In the genomic region with DNA sequence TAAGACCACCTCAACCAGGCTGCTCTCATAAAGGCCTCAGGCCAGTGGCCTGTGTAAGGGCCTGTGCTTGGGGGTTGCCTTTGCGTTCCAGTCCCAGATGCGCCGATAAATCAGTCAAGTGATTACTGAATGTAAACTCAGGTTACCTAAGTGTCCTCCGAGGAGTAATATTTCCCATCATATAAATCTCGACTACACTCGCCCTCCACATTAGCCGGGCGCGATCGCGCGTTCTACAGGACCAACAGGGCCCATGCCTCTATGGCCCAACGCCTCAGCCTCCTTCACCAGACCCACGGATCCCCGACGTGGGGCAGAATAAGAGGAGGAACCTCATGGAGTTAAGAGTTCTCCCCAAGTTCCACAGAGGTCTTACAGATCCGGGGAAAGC, we compare ENCODE assay signal across 10 mouse cellular contexts. TPM values are rescaled to one million over a fixed set of nuclear protein-coding genes. Genes with fewer than 3 reads are reported as not detected.
DNase-seq lines count a peak whose midpoint lies in the region; ATAC-seq lines count a peak whose summit lies in the region.
"Had no signal": no experiment of that assay in that cellular context is flagged by ENCODE, and none has a peak within 500 bp of the region (broad histone marks: within the 10 kb centered on the region; RNA-seq: fewer than 3 reads in every experiment).

No protein-coding gene starts in this region.

- no peaks in the 10 kb centered on the region for H3K9me3 ChIP-seq in intestine, embryonic 14.5 days (ENCODE audit: control insufficient read depth, low read length)
- H3K9me3 ChIP-seq in intestine, embryonic 16.5 days (ENCODE audit: control insufficient read depth, low read length): no peaks in the 10 kb centered on the region
- no peaks in the 10 kb centered on the region for H3K9me3 ChIP-seq in embryonic facial prominence, embryonic 12.5 days
- H3K9me3 ChIP-seq in limb, embryonic 10.5 days (replicated peaks): no peaks in the 10 kb centered on the region
- H3K9me3 ChIP-seq in neural tube, embryonic 15.5 days (replicated peaks): no peaks in the 10 kb centered on the region

- peaks cover 82% of the 10 kb centered on the region for H3K27me3 ChIP-seq in intestine, embryonic 14.5 days (replicated peaks; ENCODE audit: control insufficient read depth, insufficient read depth, low read length)
- peaks cover 70% of the 10 kb centered on the region for H3K27me3 ChIP-seq in intestine, embryonic 16.5 days (replicated peaks; ENCODE audit: control insufficient read depth, insufficient read depth, low read length)
- peaks cover 71% of the 10 kb centered on the region for H3K27me3 ChIP-seq in embryonic facial prominence, embryonic 12.5 days
- peaks cover 54% of the 10 kb centered on the region for H3K27me3 ChIP-seq in limb, embryonic 10.5 days (ENCODE audit: low read depth, poor library complexity, severe bottlenecking)
- H3K27me3 ChIP-seq in neural tube, embryonic 15.5 days (replicated peaks): peaks cover 69% of the 10 kb centered on the region

- H3K4me2 ChIP-seq in intestine, embryonic 14.5 days (ENCODE audit: low read length): no peak overlapping the region
- no peak overlapping the region for H3K4me2 ChIP-seq in intestine, embryonic 16.5 days (ENCODE audit: low read depth, low read length)
- H3K4me2 ChIP-seq in embryonic facial prominence, embryonic 12.5 days (replicated peaks): peak overlapping the region; percentile 77
- peak overlapping the region; percentile 81 for H3K4me2 ChIP-seq in neural tube, embryonic 15.5 days

- no peak for ATAC-seq in intestine, embryonic 14.5 days (replicated peaks; ENCODE audit: low FRiP score, low TSS enrichment, low read depth)
- ATAC-seq in intestine, embryonic 16.5 days: no peak
- ATAC-seq in embryonic facial prominence, embryonic 12.5 days (ENCODE audit: insufficient number of reproducible peaks, insufficient read depth, low FRiP score, low TSS enrichment): no peak
- ATAC-seq in neural tube, embryonic 15.5 days (ENCODE audit: low FRiP score): no peak
- ATAC-seq in monocyte, adult 5-6 weeks (replicated peaks; ENCODE audit: insufficient number of reproducible peaks, low FRiP score, low TSS enrichment, poor library complexity, severe bottlenecking): no peak
- ATAC-seq in megakaryocyte, adult 5-6 weeks (ENCODE audit: poor library complexity, severe bottlenecking): no peak

- no peak overlapping the region for H3K9ac ChIP-seq in intestine, embryonic 14.5 days (ENCODE audit: low read length)
- H3K9ac ChIP-seq in intestine, embryonic 16.5 days (ENCODE audit: low read depth, low read length): no peak overlapping the region
- peak overlapping the region; percentile 2; the same call in 1 of the 2 replicates for H3K9ac ChIP-seq in embryonic facial prominence, embryonic 12.5 days
- no peak overlapping the region for H3K9ac ChIP-seq in neural tube, embryonic 15.5 days (replicated peaks)

- peaks cover 11% of the 10 kb centered on the region; the same call in 1 of the 2 replicates for H3K4me1 ChIP-seq in intestine, embryonic 14.5 days (replicated peaks; ENCODE audit: control insufficient read depth, insufficient read depth, low read length)
- peaks cover 17% of the 10 kb centered on the region for H3K4me1 ChIP-seq in intestine, embryonic 16.5 days (ENCODE audit: control insufficient read depth, insufficient read depth, low read length)
- H3K4me1 ChIP-seq in embryonic facial prominence, embryonic 12.5 days: peaks cover 16% of the 10 kb centered on the region
- H3K4me1 ChIP-seq in limb, embryonic 10.5 days: peaks cover 58% of the 10 kb centered on the region
- peaks cover 23% of the 10 kb centered on the region for H3K4me1 ChIP-seq in neural tube, embryonic 15.5 days

- 8% methylated on average over 17 of the region's 17 CpGs for WGBS in intestine, embryonic 14.5 days
- 16% methylated on average over 17 of the region's 17 CpGs for WGBS in intestine, embryonic 16.5 days
- WGBS in embryonic facial prominence, embryonic 12.5 days: 8% methylated on average over 17 of the region's 17 CpGs
- WGBS in limb, embryonic 10.5 days: 3% methylated on average over 17 of the region's 17 CpGs
- WGBS in neural tube, embryonic 15.5 days: 11% methylated on average over 17 of the region's 17 CpGs

- peak; percentile 69 for DNase-seq in intestine, embryonic 14.5 days (ENCODE audit: low spot score)
- DNase-seq in limb, embryonic 10.5 days (ENCODE audit: low spot score): peak; percentile 60
- no peak for DNase-seq in adrenal gland, postnatal 10 days
- DNase-seq: gastrocnemius, postnatal 14 days; lung, postnatal 10 days had no signal

- H3K27ac ChIP-seq in intestine, embryonic 14.5 days (ENCODE audit: low read depth): no peak overlapping the region
- no peak overlapping the region for H3K27ac ChIP-seq in intestine, embryonic 16.5 days (ENCODE audit: low read length)
- H3K27ac ChIP-seq in embryonic facial prominence, embryonic 12.5 days: peak overlapping the region; percentile 79; the same call in 1 of the 2 replicates
- peak overlapping the region; percentile 98 for H3K27ac ChIP-seq in limb, embryonic 10.5 days
- H3K27ac ChIP-seq in neural tube, embryonic 15.5 days (replicated peaks): peak overlapping the region; percentile 81; the same call in 1 of the 2 replicates

- H3K4me3 ChIP-seq in intestine, embryonic 14.5 days (ENCODE audit: low read depth, low read length): no peak overlapping the region
- H3K4me3 ChIP-seq in intestine, embryonic 16.5 days (ENCODE audit: low read length): no peak overlapping the region
- H3K4me3 ChIP-seq in embryonic facial prominence, embryonic 12.5 days: peak overlapping the region; percentile 45
- peak overlapping the region; percentile 85 for H3K4me3 ChIP-seq in limb, embryonic 10.5 days
- peak overlapping the region; percentile 47 for H3K4me3 ChIP-seq in neural tube, embryonic 15.5 days (replicated peaks)

- H3K36me3 ChIP-seq in intestine, embryonic 14.5 days (ENCODE audit: control insufficient read depth, insufficient read depth, low read length): no peaks in the 10 kb centered on the region
- no peaks in the 10 kb centered on the region for H3K36me3 ChIP-seq in intestine, embryonic 16.5 days (ENCODE audit: control insufficient read depth, insufficient read depth, low read length)
- H3K36me3 ChIP-seq in embryonic facial prominence, embryonic 12.5 days: no peaks in the 10 kb centered on the region
- peaks cover 9% of the 10 kb centered on the region for H3K36me3 ChIP-seq in limb, embryonic 10.5 days
- no peaks in the 10 kb centered on the region for H3K36me3 ChIP-seq in neural tube, embryonic 15.5 days

RNA-seq across cellular contexts. Expression of a gene that starts 2.8 kb away (rescaled TPM):
- not detected in 2 replicates for polyA plus RNA-seq in intestine, embryonic 14.5 days (2014; fragmentation: Nextera tagmentation; extraction: Ambion mirVana)
- polyA plus RNA-seq in intestine, embryonic 16.5 days (2015; fragmentation: Nextera tagmentation; extraction: Ambion mirVana): not detected in 2 replicates
- 4.8 and 5.4 TPM in 2 replicates for polyA plus RNA-seq in embryonic facial prominence, embryonic 12.5 days (2016; fragmentation: Nextera tagmentation; extraction: Ambion mirVana)
- polyA plus RNA-seq in limb, embryonic 10.5 days (2016; fragmentation: Nextera tagmentation; extraction: Ambion mirVana): 13.8 and 14.9 TPM in 2 replicates
- 3.9 and 6.2 TPM in 2 replicates for polyA plus RNA-seq in neural tube, embryonic 15.5 days (2015; fragmentation: Nextera tagmentation; extraction: Ambion mirVana)
- total RNA-seq in monocyte, adult 5-6 weeks (2017): 0.38 TPM in 1 of 3 replicates, not detected in the others
- not detected in 2 replicates for total RNA-seq in megakaryocyte, adult 5-6 weeks (2015)
- not detected in 2 replicates for total RNA-seq in megakaryocyte, adult 5-6 weeks (2017)
- total RNA-seq in adrenal gland, postnatal 10 days (2021): not detected
- total RNA-seq: gastrocnemius, postnatal 14 days had no signal

RNA-seq across cellular contexts. Expression of a gene that starts 11.8 kb away (rescaled TPM):
- not detected in 2 replicates for polyA plus RNA-seq in intestine, embryonic 14.5 days (2014; fragmentation: Nextera tagmentation; extraction: Ambion mirVana)
- not detected in 2 replicates for polyA plus RNA-seq in intestine, embryonic 16.5 days (2015; fragmentation: Nextera tagmentation; extraction: Ambion mirVana)
- 0.38 and 0.47 TPM in 2 replicates for polyA plus RNA-seq in embryonic facial prominence, embryonic 12.5 days (2016; fragmentation: Nextera tagmentation; extraction: Ambion mirVana)
- 0.36 and 0.56 TPM in 2 replicates for polyA plus RNA-seq in limb, embryonic 10.5 days (2016; fragmentation: Nextera tagmentation; extraction: Ambion mirVana)
- polyA plus RNA-seq in neural tube, embryonic 15.5 days (2015; fragmentation: Nextera tagmentation; extraction: Ambion mirVana): 0.14 and 0.60 TPM in 2 replicates
- not detected in 3 replicates for total RNA-seq in monocyte, adult 5-6 weeks (2017)
- total RNA-seq in megakaryocyte, adult 5-6 weeks (2015): not detected in 2 replicates
- not detected in 2 replicates for total RNA-seq in megakaryocyte, adult 5-6 weeks (2017)
- not detected for total RNA-seq in adrenal gland, postnatal 10 days (2021)
- total RNA-seq: gastrocnemius, postnatal 14 days had no signal

RNA-seq across cellular contexts. Expression of a gene that starts 12.6 kb away (rescaled TPM):
- polyA plus RNA-seq in intestine, embryonic 14.5 days (2014; fragmentation: Nextera tagmentation; extraction: Ambion mirVana): not detected in 2 replicates
- not detected in 2 replicates for polyA plus RNA-seq in intestine, embryonic 16.5 days (2015; fragmentation: Nextera tagmentation; extraction: Ambion mirVana)
- 3.7 and 4.9 TPM in 2 replicates for polyA plus RNA-seq in embryonic facial prominence, embryonic 12.5 days (2016; fragmentation: Nextera tagmentation; extraction: Ambion mirVana)
- 5.0 and 5.1 TPM in 2 replicates for polyA plus RNA-seq in limb, embryonic 10.5 days (2016; fragmentation: Nextera tagmentation; extraction: Ambion mirVana)
- polyA plus RNA-seq in neural tube, embryonic 15.5 days (2015; fragmentation: Nextera tagmentation; extraction: Ambion mirVana): 5.1 and 6.8 TPM in 2 replicates
- total RNA-seq in monocyte, adult 5-6 weeks (2017): not detected in 3 replicates
- not detected in 2 replicates for total RNA-seq in megakaryocyte, adult 5-6 weeks (2015)
- not detected in 2 replicates for total RNA-seq in megakaryocyte, adult 5-6 weeks (2017)
- under 1 TPM; 0.15 to 0.21 TPM for total RNA-seq in adrenal gland, postnatal 10 days (2021)
- total RNA-seq: gastrocnemius, postnatal 14 days had no signal

RNA-seq across cellular contexts. Expression of a gene that starts 27.7 kb away (rescaled TPM):
- polyA plus RNA-seq in intestine, embryonic 14.5 days (2014; fragmentation: Nextera tagmentation; extraction: Ambion mirVana): not detected in 2 replicates
- not detected in 2 replicates for polyA plus RNA-seq in intestine, embryonic 16.5 days (2015; fragmentation: Nextera tagmentation; extraction: Ambion mirVana)
- polyA plus RNA-seq in embryonic facial prominence, embryonic 12.5 days (2016; fragmentation: Nextera tagmentation; extraction: Ambion mirVana): not detected in 2 replicates
- polyA plus RNA-seq in limb, embryonic 10.5 days (2016; fragmentation: Nextera tagmentation; extraction: Ambion mirVana): not detected in 2 replicates
- 0.23 and 0.27 TPM in 2 replicates for polyA plus RNA-seq in neural tube, embryonic 15.5 days (2015; fragmentation: Nextera tagmentation; extraction: Ambion mirVana)
- total RNA-seq in monocyte, adult 5-6 weeks (2017): not detected in 3 replicates
- not detected in 2 replicates for total RNA-seq in megakaryocyte, adult 5-6 weeks (2015)
- total RNA-seq in megakaryocyte, adult 5-6 weeks (2017): not detected in 2 replicates
- total RNA-seq in adrenal gland, postnatal 10 days (2021): not detected
- total RNA-seq: gastrocnemius, postnatal 14 days had no signal

Comparison
In these comparisons a context has a peak if more than half of its experiments do, and no peak if none do; other contexts are left out.
1. H3K27ac ChIP-seq: peak in embryonic facial prominence, embryonic 12.5 days (single experiment), limb, embryonic 10.5 days (single experiment) and neural tube, embryonic 15.5 days (single experiment); none in intestine, embryonic 14.5 days (single experiment) and intestine, embryonic 16.5 days (single experiment).
2. H3K4me2 ChIP-seq: peak in embryonic facial prominence, embryonic 12.5 days (single experiment) and neural tube, embryonic 15.5 days (single experiment); none in intestine, embryonic 14.5 days (single experiment) and intestine, embryonic 16.5 days (single experiment).
3. H3K4me3 ChIP-seq: peak in embryonic facial prominence, embryonic 12.5 days (single experiment), limb, embryonic 10.5 days (single experiment) and neural tube, embryonic 15.5 days (single experiment); none in intestine, embryonic 14.5 days (single experiment) and intestine, embryonic 16.5 days (single experiment).